Mouse (Mus musculus) liver, embryonic 14.5 days (tissue): ENCODE measurements around the gene Lamc1.

Experiments
- CTCF ChIP-seq: IDR thresholded peaks from 2 replicates; pipeline ENCODE4 v1.5.1; 2016; ENCODE audit warnings: antibody characterized with exemption, low read depth, control low read depth
- EP300 ChIP-seq: IDR thresholded peaks from 2 replicates; pipeline ENCODE4 v1.6.1; 2016; ENCODE audit warnings: antibody characterized with exemption, low read depth

GRCm38 (mm10) chr1:153278028-153278613 is 54.5 kb downstream of the Lamc1 start:
- TF ChIP-seq CTCF: no peak
- TF ChIP-seq EP300: no peak
